8 mouse cellular contexts compared by ENCODE assay signal in genomic region chr11:59948401-59948767, GRCm38 (mm10). TPM values are rescaled to one million over a fixed set of nuclear protein-coding genes. Genes with fewer than 3 reads are reported as not detected.
DNase-seq lines count a peak whose midpoint lies in the region; ATAC-seq and TF ChIP-seq lines count a peak whose summit lies in the region.

No protein-coding gene starts in this region.

- no peak for TF ChIP-seq POLR2A in heart, adult 2 months (IDR thresholded peaks at IDR 0.05; ENCODE audit: insufficient read depth, low read depth, low read length)
- TF ChIP-seq POLR2A in limb, embryonic 14.5 days (IDR thresholded peaks at IDR 0.05; ENCODE audit: borderline replicate concordance, extremely low read depth, insufficient read depth, insufficient read length): no peak

- peak overlapping the region; percentile 91 for H3K9ac ChIP-seq in heart, adult 2 months (ENCODE audit: low read depth, low read length)
- H3K9ac ChIP-seq in embryonic facial prominence, embryonic 15.5 days: peak overlapping the region; percentile 99
- H3K9ac ChIP-seq in limb, embryonic 14.5 days (ENCODE audit: low read depth, low read length, severe bottlenecking): peak overlapping the region; percentile 88
- peak overlapping the region; percentile 98 for H3K9ac ChIP-seq in neural tube, embryonic 13.5 days

- 1% methylated on average over 16 of the region's 16 CpGs for WGBS in heart, adult 2 months
- 1% methylated on average over 16 of the region's 16 CpGs for WGBS in embryonic facial prominence, embryonic 15.5 days
- 2% methylated on average over 16 of the region's 16 CpGs for WGBS in limb, embryonic 14.5 days
- 2% methylated on average over 16 of the region's 16 CpGs for WGBS in neural tube, embryonic 13.5 days

- H3K4me2 ChIP-seq in embryonic facial prominence, embryonic 15.5 days (replicated peaks): peak overlapping the region; percentile 81
- H3K4me2 ChIP-seq in limb, embryonic 14.5 days (replicated peaks; ENCODE audit: low read depth, low read length, severe bottlenecking): peak overlapping the region; percentile 73
- peak overlapping the region; percentile 91 for H3K4me2 ChIP-seq in neural tube, embryonic 13.5 days

- no peaks in the 10 kb centered on the region for H3K27me3 ChIP-seq in heart, adult 2 months (ENCODE audit: control insufficient read depth, insufficient read depth, low read length)
- H3K27me3 ChIP-seq in embryonic facial prominence, embryonic 15.5 days: no peaks in the 10 kb centered on the region
- no peaks in the 10 kb centered on the region for H3K27me3 ChIP-seq in limb, embryonic 14.5 days (ENCODE audit: control insufficient read depth, insufficient read depth, low read length)
- no peaks in the 10 kb centered on the region for H3K27me3 ChIP-seq in neural tube, embryonic 13.5 days

- H3K79me2 ChIP-seq in heart, adult 2 months (replicated peaks; ENCODE audit: control insufficient read depth, insufficient read depth, low read length): 0 out of 2 replicates have a peak, but pooled peaks cover 2% of the 10 kb centered on the region

- peaks cover 1% of the 10 kb centered on the region; the same call in 1 of the 2 replicates for H3K4me1 ChIP-seq in heart, adult 2 months (ENCODE audit: control insufficient read depth, insufficient read depth, low read length)
- peaks cover 11% of the 10 kb centered on the region for H3K4me1 ChIP-seq in embryonic facial prominence, embryonic 15.5 days
- peaks cover 12% of the 10 kb centered on the region; the same call in 1 of the 2 replicates for H3K4me1 ChIP-seq in limb, embryonic 14.5 days (ENCODE audit: control insufficient read depth, insufficient read depth, low read length)
- peaks cover 22% of the 10 kb centered on the region for H3K4me1 ChIP-seq in neural tube, embryonic 13.5 days (replicated peaks)

- intact Hi-C loops in heart, adult 2 months (cut with DNase I): loop anchor here (5.0 kb wide), 2 partner anchors 46 to 61 kb away; no protein-coding TSS in a partner anchor

- no peak for TF ChIP-seq CTCF in heart, adult 2 months (IDR thresholded peaks at IDR 0.05)

- no peak for DNase-seq in heart, adult 2 months
- DNase-seq in heart, adult 8-10 months (ENCODE audit: low spot score): no peak
- peak; percentile 40 for DNase-seq in CD4-positive, CD25-positive, alpha-beta regulatory T cell, adult 2 months (ENCODE audit: low read depth, low spot score)
- DNase-seq in limb, embryonic 14.5 days (ENCODE audit: low spot score): no peak
- DNase-seq in adrenal gland, postnatal 25 days: no peak
- DNase-seq in adrenal gland, postnatal 10 days: no peak

- 0 out of 2 replicates have a peak, but pooled peaks have one; percentile 1 for TF ChIP-seq EP300 in heart, adult 2 months (IDR thresholded peaks at IDR 0.05; ENCODE audit: insufficient read depth, low read depth, low read length)

- peak overlapping the region; percentile 95 for H3K4me3 ChIP-seq in heart, adult 2 months
- peak overlapping the region; percentile 99 for H3K4me3 ChIP-seq in embryonic facial prominence, embryonic 15.5 days (replicated peaks)
- H3K4me3 ChIP-seq in limb, embryonic 14.5 days (replicated peaks; ENCODE audit: low read length): peak overlapping the region; percentile 77
- H3K4me3 ChIP-seq in neural tube, embryonic 13.5 days: peak overlapping the region; percentile 97

- peak overlapping the region; percentile 86 for H3K27ac ChIP-seq in heart, adult 2 months
- H3K27ac ChIP-seq in embryonic facial prominence, embryonic 15.5 days (replicated peaks): peak overlapping the region; percentile 80
- H3K27ac ChIP-seq in limb, embryonic 14.5 days (replicated peaks; ENCODE audit: low read depth, low read length): peak overlapping the region; percentile 56
- peak overlapping the region; percentile 88 for H3K27ac ChIP-seq in neural tube, embryonic 13.5 days (replicated peaks)

- ATAC-seq in embryonic facial prominence, embryonic 15.5 days (ENCODE audit: insufficient number of reproducible peaks, low FRiP score, low TSS enrichment, low read depth): peak; percentile 73; the same call in 1 of the 2 replicates
- peak; percentile 27 for ATAC-seq in limb, embryonic 14.5 days (ENCODE audit: low FRiP score, low read depth)
- ATAC-seq in neural tube, embryonic 13.5 days (ENCODE audit: low read depth): peak; percentile 72; the same call in 1 of the 2 replicates

- no peaks in the 10 kb centered on the region for H3K9me3 ChIP-seq in embryonic facial prominence, embryonic 15.5 days (replicated peaks)
- H3K9me3 ChIP-seq in limb, embryonic 14.5 days (ENCODE audit: control insufficient read depth, low read length): no peaks in the 10 kb centered on the region
- no peaks in the 10 kb centered on the region for H3K9me3 ChIP-seq in neural tube, embryonic 13.5 days

- no peaks in the 10 kb centered on the region for H3K36me3 ChIP-seq in heart, adult 2 months (ENCODE audit: control insufficient read depth, insufficient read depth, low read length)
- H3K36me3 ChIP-seq in embryonic facial prominence, embryonic 15.5 days: peaks cover 8% of the 10 kb centered on the region; the same call in 1 of the 2 replicates
- H3K36me3 ChIP-seq in limb, embryonic 14.5 days (ENCODE audit: control insufficient read depth, insufficient read depth, low read length): 0 out of 2 replicates have a peak, but pooled peaks cover 3% of the 10 kb centered on the region
- H3K36me3 ChIP-seq in neural tube, embryonic 13.5 days: no peaks in the 10 kb centered on the region

RNA-seq across cellular contexts. Expression of gene Med9, which starts 0.4 kb away (rescaled TPM):
- 10 to 100 TPM; 24.0 to 25.5 TPM for total RNA-seq in heart, adult 2 months (2021)
- 24.0 and 28.1 TPM in 2 replicates for polyA plus RNA-seq in heart, adult 2 months (2012; rRNA removed)
- 10 to 100 TPM; 24.0 to 33.6 (median 30.4) TPM for total RNA-seq in heart, adult 8-10 months (2022)
- polyA plus RNA-seq in embryonic facial prominence, embryonic 15.5 days (2015; fragmentation: Nextera tagmentation; extraction: Ambion mirVana): 37.6 and 39.4 TPM in 2 replicates
- polyA plus RNA-seq in limb, embryonic 14.5 days (2012; rRNA removed): 21.7 and 26.1 TPM in 2 replicates
- 34.6 TPM in 2 replicates for polyA plus RNA-seq in limb, embryonic 14.5 days (2014; fragmentation: Nextera tagmentation; extraction: Ambion mirVana)
- polyA plus RNA-seq in neural tube, embryonic 13.5 days (2015; fragmentation: Nextera tagmentation; extraction: Ambion mirVana): 36.2 TPM in 2 replicates
- 26.5 and 32.9 TPM in 2 replicates for total RNA-seq in adrenal gland, postnatal 25 days (2021)
- 10 to 100 TPM; 30.0 to 31.7 TPM for total RNA-seq in adrenal gland, postnatal 10 days (2021)

RNA-seq across cellular contexts. Expression of gene Rasd1, which starts 16.4 kb away (rescaled TPM):
- total RNA-seq in heart, adult 2 months (2021): 1 to 10 TPM; 5.7 to 6.6 TPM
- 4.6 and 6.8 TPM in 2 replicates for polyA plus RNA-seq in heart, adult 2 months (2012; rRNA removed)
- total RNA-seq in heart, adult 8-10 months (2022): 1 to 10 TPM; 3.8 to 8.3 (median 5.3) TPM
- polyA plus RNA-seq in embryonic facial prominence, embryonic 15.5 days (2015; fragmentation: Nextera tagmentation; extraction: Ambion mirVana): 3.1 and 3.4 TPM in 2 replicates
- polyA plus RNA-seq in limb, embryonic 14.5 days (2012; rRNA removed): 1.4 TPM in 2 replicates
- 1.6 and 2.1 TPM in 2 replicates for polyA plus RNA-seq in limb, embryonic 14.5 days (2014; fragmentation: Nextera tagmentation; extraction: Ambion mirVana)
- polyA plus RNA-seq in neural tube, embryonic 13.5 days (2015; fragmentation: Nextera tagmentation; extraction: Ambion mirVana): 0.96 and 1.1 TPM in 2 replicates
- 21.7 and 26.5 TPM in 2 replicates for total RNA-seq in adrenal gland, postnatal 25 days (2021)
- 10 to 100 TPM; 36.7 to 62.2 TPM for total RNA-seq in adrenal gland, postnatal 10 days (2021)
